Mouse (Mus musculus): ENCODE measurements around the gene Pglyrp4.

DNA sequence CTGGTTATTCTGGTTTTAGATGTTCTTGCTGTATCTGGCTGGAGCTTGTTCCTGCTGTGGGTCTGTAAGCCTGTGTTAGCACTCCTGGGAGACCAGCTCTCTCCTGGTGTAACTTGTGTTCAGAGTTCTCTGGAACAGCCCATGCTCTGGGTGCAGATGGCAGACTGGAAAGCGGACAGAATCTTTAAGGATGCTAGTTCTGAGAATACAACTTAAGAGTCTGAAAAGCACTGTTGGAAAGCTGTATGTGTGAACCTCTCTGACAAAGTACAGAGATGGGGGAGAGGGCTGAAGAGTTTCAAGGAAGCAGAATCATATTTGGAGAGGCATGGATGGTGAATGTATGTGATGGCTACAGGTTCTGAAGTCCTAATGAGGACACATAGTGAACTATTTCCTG, 23.0 kb downstream of the Pglyrp4 start:
- TF ChIP-seq CTCF (IDR thresholded peaks at IDR 0.05; ENCODE audit: low read depth, low read length) (no peak), POLR2A (IDR thresholded peaks at IDR 0.05; ENCODE audit: insufficient read depth, low read length) (no peak), EP300 (IDR thresholded peaks at IDR 0.05; ENCODE audit: insufficient read depth, low read depth, low read length) (no peak)

All from ES-Bruce4 (cell line).